In the genomic region with DNA sequence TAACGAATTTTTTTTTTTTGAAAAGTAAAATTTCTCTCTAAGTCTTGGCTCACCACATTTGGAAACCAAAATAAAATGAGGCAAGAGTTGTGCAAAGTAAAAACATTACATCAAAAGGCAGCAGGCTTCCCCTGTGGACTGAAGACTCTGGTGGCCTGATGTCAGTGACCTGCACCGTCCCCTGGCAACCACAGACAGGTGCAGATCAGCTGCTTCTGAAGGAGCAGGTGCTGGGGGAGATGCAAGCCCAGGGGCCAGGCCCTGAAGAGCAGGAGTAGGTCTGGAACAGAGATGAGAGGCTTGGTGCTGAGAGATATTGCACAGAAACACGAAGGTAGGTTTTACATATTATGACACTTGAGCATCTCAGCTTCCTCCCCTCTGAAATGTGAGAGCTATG, we compare ENCODE assay signal across 23 mouse cellular contexts.
"Had no signal": no experiment of that assay in that cellular context is flagged by ENCODE, and none has a peak within 500 bp of the region (broad histone marks: within the 10 kb centered on the region; RNA-seq: fewer than 3 reads in every experiment).

No protein-coding gene starts in this region.

- H3K4me3 ChIP-seq: left cerebral cortex, adult 2 months; limb, embryonic 12.5 days; limb, embryonic 15.5 days; lung, embryonic 15.5 days; megakaryocyte, embryonic 14.5 days; midbrain, embryonic 10.5 days; midbrain, embryonic 15.5 days; stomach, embryonic 15.5 days had no signal

- ATAC-seq: intestine, embryonic 16.5 days; liver, postnatal 0 days had no signal

- H3K36me3 ChIP-seq: limb, embryonic 12.5 days; limb, embryonic 15.5 days; lung, embryonic 15.5 days; midbrain, embryonic 10.5 days; midbrain, embryonic 15.5 days; stomach, embryonic 15.5 days had no signal

- DNase-seq: kidney, adult 18-20 months; kidney, adult 9 months; kidney, postnatal 14 days; kidney, postnatal 4 days; layer of hippocampus, postnatal 36 days; liver, postnatal 0 days; lung, postnatal 10 days; lung, postnatal 36 days; retina, postnatal 1 day; right cerebral cortex, postnatal 25 days; spleen, adult 18-20 months; thymus, postnatal 25 days had no signal

- H3K27me3 ChIP-seq: limb, embryonic 12.5 days; limb, embryonic 15.5 days; lung, embryonic 15.5 days; megakaryocyte, embryonic 14.5 days; midbrain, embryonic 15.5 days; stomach, embryonic 15.5 days had no signal

- H3K9me3 ChIP-seq: limb, embryonic 12.5 days; limb, embryonic 15.5 days; lung, embryonic 15.5 days; megakaryocyte, embryonic 14.5 days; midbrain, embryonic 10.5 days; midbrain, embryonic 15.5 days; stomach, embryonic 15.5 days had no signal

- H3K27ac ChIP-seq: left cerebral cortex, adult 2 months; limb, embryonic 12.5 days; limb, embryonic 15.5 days; liver, embryonic 14.5 days; lung, embryonic 15.5 days; midbrain, embryonic 10.5 days; stomach, embryonic 15.5 days had no signal

- H3K9ac ChIP-seq: limb, embryonic 12.5 days; limb, embryonic 15.5 days; liver, embryonic 14.5 days; liver, postnatal 0 days; lung, embryonic 15.5 days; midbrain, embryonic 15.5 days; stomach, embryonic 15.5 days had no signal

- H3K4me2 ChIP-seq: limb, embryonic 12.5 days; limb, embryonic 15.5 days; liver, embryonic 11.5 days; lung, embryonic 15.5 days; midbrain, embryonic 15.5 days; stomach, embryonic 15.5 days had no signal
